Mouse (Mus musculus): ENCODE data around the gene Ptprk. TPM values are rescaled to one million over a fixed set of nuclear protein-coding genes. Genes with fewer than 3 reads are reported as not detected.

Ptprk gene
- polyA plus RNA-seq, 1 experiment from 2014 or later = 22.3 TPM

DNA sequence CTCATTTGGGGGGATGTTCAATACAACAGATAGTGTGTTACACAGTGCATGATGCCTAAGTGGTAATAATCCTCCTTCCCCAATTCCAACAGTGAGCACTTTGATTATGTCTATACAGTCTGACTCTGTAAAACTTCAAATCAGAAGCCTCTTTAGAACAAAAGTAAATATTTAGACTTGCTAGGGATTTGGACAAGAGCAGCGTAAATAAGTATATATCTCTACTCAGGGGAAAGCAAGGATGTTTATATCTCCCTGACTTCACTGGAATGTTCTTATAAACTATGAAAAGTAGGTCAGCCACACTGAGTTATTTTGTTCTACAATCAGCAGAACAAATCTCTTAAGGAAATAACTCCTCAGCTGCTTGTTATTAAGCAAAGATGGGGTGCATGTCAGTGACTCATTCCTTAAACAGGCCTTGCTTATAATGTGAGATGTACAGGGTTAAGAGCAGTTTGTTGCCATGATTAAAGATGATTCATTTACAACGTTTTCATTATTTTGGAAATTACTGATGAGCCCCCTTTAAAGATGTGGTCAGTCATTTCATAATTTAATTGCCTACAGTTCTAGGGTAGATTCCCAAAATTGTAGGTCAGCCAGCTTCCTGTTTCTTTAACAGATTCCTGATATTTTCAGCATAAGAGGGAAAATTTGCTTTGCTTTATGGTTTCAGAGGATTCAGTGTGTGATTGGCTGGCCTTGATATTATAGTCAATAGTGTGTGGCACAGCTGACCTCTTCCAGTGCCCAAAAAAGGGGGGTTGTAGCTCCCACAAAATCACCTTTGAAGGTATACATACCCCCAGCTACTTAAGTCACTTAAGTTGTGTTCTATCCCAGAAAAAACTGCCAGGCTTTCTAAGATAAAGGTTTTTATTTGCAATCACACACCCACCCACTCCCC, 321.2 kb downstream of the Ptprk start:
- no peaks in the 10 kb centered on the region for H3K36me3 ChIP-seq
- WGBS = 80% methylated on average over 2 of the region's 2 CpGs
- no peaks in the 10 kb centered on the region for H3K4me1 ChIP-seq
- ATAC-seq (ENCODE audit: low FRiP score, low read depth) = no peak
- H3K9me3 ChIP-seq = no peaks in the 10 kb centered on the region
- no peak overlapping the region for H3K27ac ChIP-seq (replicated peaks)
- no peak overlapping the region for H3K4me2 ChIP-seq (replicated peaks)
- H3K27me3 ChIP-seq = no peaks in the 10 kb centered on the region
- no peak overlapping the region for H3K9ac ChIP-seq (replicated peaks)
- H3K4me3 ChIP-seq = no peak overlapping the region

- H3K27me3 ChIP-seq = no peaks in the 10 kb centered on the region
- no peak overlapping the region for H3K4me3 ChIP-seq
- WGBS = 87% methylated on average over 1 of the region's 1 CpGs
- ATAC-seq (ENCODE audit: low FRiP score, low read depth) = no peak
- no peaks in the 10 kb centered on the region for H3K4me1 ChIP-seq
- no peak overlapping the region for H3K27ac ChIP-seq (replicated peaks)
- H3K9ac ChIP-seq (replicated peaks) = no peak overlapping the region
- H3K4me2 ChIP-seq (replicated peaks) = no peak overlapping the region
- H3K36me3 ChIP-seq = no peaks in the 10 kb centered on the region
- no peaks in the 10 kb centered on the region for H3K9me3 ChIP-seq
Observed at GRCm38 (mm10) chr10:28396520-28396915, 321.9 kb downstream of the Ptprk start.

DNA sequence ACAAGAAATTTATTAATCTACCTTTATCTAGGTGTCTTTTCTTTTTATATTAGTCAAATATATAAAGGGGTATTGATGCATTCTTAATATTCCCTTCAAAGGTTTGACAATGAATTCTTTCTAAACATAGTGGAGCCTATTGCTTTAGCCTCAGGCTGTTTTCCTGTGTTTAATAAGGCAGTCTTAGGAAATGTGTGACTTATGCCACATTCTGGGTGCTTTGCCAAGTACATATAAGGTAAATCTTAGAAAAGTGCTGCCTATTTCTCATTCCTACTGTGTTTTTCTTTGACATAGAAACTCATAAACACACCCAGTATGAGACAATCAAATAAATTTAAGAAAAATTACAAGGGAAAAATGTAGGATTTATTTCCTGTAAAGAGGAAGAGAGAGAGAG, 327.2 kb downstream of the Ptprk start:
- Histone ChIP-seq H3K4me1 (no peaks in the 10 kb centered on the region), H3K9ac (replicated peaks) (no peak overlapping the region), H3K9me3 (no peaks in the 10 kb centered on the region), H3K36me3 (no peaks in the 10 kb centered on the region), H3K4me2 (replicated peaks) (no peak overlapping the region), H3K4me3 (no peak overlapping the region), H3K27me3 (no peaks in the 10 kb centered on the region), H3K27ac (replicated peaks) (no peak overlapping the region)
- ATAC-seq (ENCODE audit: low FRiP score, low read depth) = no peak

DNA sequence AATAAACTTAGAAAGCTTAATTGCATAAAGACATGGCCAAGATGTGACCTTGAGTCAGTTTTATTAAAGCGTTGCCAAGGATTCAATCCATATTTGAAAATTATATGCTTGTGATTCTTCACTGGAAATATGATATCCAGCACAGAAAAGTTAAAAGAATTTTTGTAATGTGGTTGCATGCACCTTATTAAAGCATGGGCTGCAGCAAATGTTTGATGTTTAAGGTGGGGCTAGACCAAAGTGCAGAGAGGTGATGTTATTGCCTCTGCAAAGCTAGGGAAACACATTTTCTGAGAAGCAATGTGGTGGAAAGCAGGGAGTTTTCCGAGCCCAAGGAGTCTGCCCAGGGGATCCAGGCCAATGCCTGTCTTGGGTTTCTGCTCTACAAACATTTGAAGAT, 334.4 kb downstream of the Ptprk start:
- H3K4me2 ChIP-seq (replicated peaks) = no peak overlapping the region
- H3K9ac ChIP-seq (replicated peaks) = no peak overlapping the region
- H3K9me3 ChIP-seq = no peaks in the 10 kb centered on the region
- no peaks in the 10 kb centered on the region for H3K4me1 ChIP-seq
- H3K27ac ChIP-seq (replicated peaks) = no peak overlapping the region
- 81% methylated on average over 2 of the region's 2 CpGs for WGBS
- no peak for ATAC-seq (ENCODE audit: low FRiP score, low read depth)
- no peaks in the 10 kb centered on the region for H3K36me3 ChIP-seq
- H3K4me3 ChIP-seq = no peak overlapping the region
- H3K27me3 ChIP-seq = no peaks in the 10 kb centered on the region

DNA sequence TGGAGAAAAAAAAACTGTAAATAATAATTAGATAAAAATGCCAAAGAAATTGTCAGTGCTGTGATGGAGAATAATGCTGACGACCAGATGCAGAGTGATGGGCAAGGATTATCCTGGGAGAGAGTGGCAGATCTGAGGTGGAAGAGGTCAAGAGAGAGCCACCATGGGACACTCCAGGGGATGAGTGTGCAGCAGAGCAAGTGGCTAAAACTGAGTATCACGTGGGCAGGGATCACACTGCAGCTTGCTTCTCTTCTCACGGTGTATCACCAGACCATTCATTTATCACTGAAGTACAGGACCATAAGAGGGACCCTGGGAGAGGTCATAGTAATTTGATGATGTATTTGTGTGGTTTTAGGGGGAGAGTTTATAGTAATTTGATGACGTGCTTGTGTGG, 340.2 kb downstream of the Ptprk start:
- ATAC-seq (ENCODE audit: low FRiP score, low read depth) = peak; percentile 49; the same call in 1 of the 2 replicates
- Histone ChIP-seq H3K4me3 (no peak overlapping the region), H3K9me3 (no peaks in the 10 kb centered on the region), H3K36me3 (no peaks in the 10 kb centered on the region), H3K4me2 (replicated peaks) (no peak overlapping the region), H3K4me1 (no peaks in the 10 kb centered on the region), H3K9ac (replicated peaks) (no peak overlapping the region), H3K27ac (replicated peaks) (no peak overlapping the region), H3K27me3 (no peaks in the 10 kb centered on the region)
- 47% methylated on average over 4 of the region's 4 CpGs for WGBS

GRCm38 (mm10) chr10:28422622-28423021, 348.0 kb downstream of the Ptprk start:
- H3K9me3 ChIP-seq = no peaks in the 10 kb centered on the region
- no peak for ATAC-seq (ENCODE audit: low FRiP score, low read depth)

GRCm38 (mm10) chr10:28425371-28425770, 350.8 kb downstream of the Ptprk start:
- Histone ChIP-seq H3K9ac (replicated peaks) (no peak overlapping the region), H3K4me3 (no peak overlapping the region), H3K4me2 (replicated peaks) (no peak overlapping the region), H3K4me1 (0 out of 2 replicates have a peak, but pooled peaks cover 4% of the 10 kb centered on the region), H3K27me3 (no peaks in the 10 kb centered on the region), H3K27ac (replicated peaks) (no peak overlapping the region), H3K36me3 (no peaks in the 10 kb centered on the region), H3K9me3 (no peaks in the 10 kb centered on the region)
- no peak for ATAC-seq (ENCODE audit: low FRiP score, low read depth)

More at GRCm38 (mm10) chr10:28422622-28423021, 348.0 kb downstream of the Ptprk start:
- Histone ChIP-seq H3K27ac (replicated peaks) (no peak overlapping the region), H3K4me2 (replicated peaks) (no peak overlapping the region), H3K9ac (replicated peaks) (no peak overlapping the region), H3K27me3 (no peaks in the 10 kb centered on the region), H3K4me1 (0 out of 2 replicates have a peak, but pooled peaks cover 4% of the 10 kb centered on the region), H3K36me3 (no peaks in the 10 kb centered on the region), H3K4me3 (no peak overlapping the region)
- 46% methylated on average over 3 of the region's 3 CpGs for WGBS

- 94% methylated on average over 1 of the region's 1 CpGs for WGBS
- ATAC-seq (ENCODE audit: low FRiP score, low read depth) = no peak
Observed at GRCm38 (mm10) chr10:28436084-28436483, 361.5 kb downstream of the Ptprk start.

GRCm38 (mm10) chr10:28449853-28450252, 375.2 kb downstream of the Ptprk start:
- H3K9me3 ChIP-seq = no peaks in the 10 kb centered on the region
- H3K27ac ChIP-seq (replicated peaks) = no peak overlapping the region
- no peak for ATAC-seq (ENCODE audit: low FRiP score, low read depth)
- no peak overlapping the region for H3K9ac ChIP-seq (replicated peaks)
- H3K27me3 ChIP-seq = no peaks in the 10 kb centered on the region
- WGBS = 81% methylated on average over 4 of the region's 4 CpGs
- no peaks in the 10 kb centered on the region for H3K4me1 ChIP-seq
- H3K4me3 ChIP-seq = no peak overlapping the region
- no peak overlapping the region for H3K4me2 ChIP-seq (replicated peaks)
- H3K36me3 ChIP-seq = no peaks in the 10 kb centered on the region

More at GRCm38 (mm10) chr10:28436084-28436483, 361.5 kb downstream of the Ptprk start:
- Histone ChIP-seq H3K4me1 (no peaks in the 10 kb centered on the region), H3K36me3 (no peaks in the 10 kb centered on the region), H3K9ac (replicated peaks) (no peak overlapping the region), H3K27ac (replicated peaks) (no peak overlapping the region), H3K4me2 (replicated peaks) (no peak overlapping the region), H3K27me3 (no peaks in the 10 kb centered on the region), H3K4me3 (no peak overlapping the region), H3K9me3 (no peaks in the 10 kb centered on the region)

DNA sequence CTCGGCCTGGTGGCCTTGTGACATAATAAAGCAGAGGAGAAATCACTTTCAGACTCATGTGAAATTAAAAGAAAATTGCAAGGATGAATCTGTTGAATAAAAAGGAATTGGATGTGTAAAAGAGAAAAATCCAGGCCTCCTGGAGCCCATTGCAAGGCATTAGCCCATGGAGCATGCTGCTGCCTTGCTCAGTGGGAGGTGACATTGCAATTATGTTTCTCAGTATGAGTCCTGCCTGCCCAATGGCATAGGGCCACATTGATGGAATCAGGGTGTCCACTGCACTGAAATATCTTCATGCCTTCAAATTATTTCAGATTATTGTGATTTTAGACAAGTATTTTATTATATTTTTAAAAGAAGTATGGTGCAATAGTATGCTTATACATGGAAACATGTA, 376.0 kb downstream of the Ptprk start:
- ATAC-seq (ENCODE audit: low FRiP score, low read depth) = peak; percentile 27; the same call in 1 of the 2 replicates
- 38% methylated on average over 1 of the region's 1 CpGs for WGBS

DNA sequence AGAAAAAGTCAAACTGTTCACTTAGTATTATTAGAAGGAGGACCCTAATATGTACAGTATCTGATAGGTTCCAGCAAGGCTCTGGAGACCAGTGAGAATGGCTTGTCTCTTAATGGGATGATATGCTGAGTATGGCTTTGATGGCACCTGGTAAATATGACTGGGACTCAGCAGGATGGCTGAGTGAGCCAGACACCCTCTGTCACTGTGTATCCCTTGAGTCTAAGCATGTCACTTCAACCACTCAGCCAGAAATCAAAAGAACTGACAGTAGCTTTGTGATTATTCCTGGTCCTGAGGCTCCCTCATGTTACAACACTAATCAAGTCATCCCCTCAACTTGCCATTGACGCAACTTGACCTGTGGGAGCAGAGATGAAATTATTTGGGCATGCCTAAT, 383.4 kb downstream of the Ptprk start:
- WGBS = 45% methylated on average over 1 of the region's 1 CpGs
- peak; percentile 60; the same call in 1 of the 2 replicates for ATAC-seq (ENCODE audit: low FRiP score, low read depth)

More for the DNA sequence above, 376.0 kb downstream of the Ptprk start:
- no peak overlapping the region for H3K4me2 ChIP-seq (replicated peaks)
- H3K27me3 ChIP-seq = no peaks in the 10 kb centered on the region
- H3K4me1 ChIP-seq = no peaks in the 10 kb centered on the region
- no peaks in the 10 kb centered on the region for H3K36me3 ChIP-seq
- H3K9me3 ChIP-seq = no peaks in the 10 kb centered on the region
- no peak overlapping the region for H3K9ac ChIP-seq (replicated peaks)
- no peak overlapping the region for H3K4me3 ChIP-seq
- no peak overlapping the region for H3K27ac ChIP-seq (replicated peaks)

GRCm38 (mm10) chr10:28459963-28460362, 385.3 kb downstream of the Ptprk start:
- H3K9ac ChIP-seq (replicated peaks) = no peak overlapping the region
- no peak overlapping the region for H3K27ac ChIP-seq (replicated peaks)
- no peaks in the 10 kb centered on the region for H3K9me3 ChIP-seq
- H3K4me1 ChIP-seq = no peaks in the 10 kb centered on the region
- no peaks in the 10 kb centered on the region for H3K36me3 ChIP-seq
- 63% methylated on average over 1 of the region's 1 CpGs for WGBS
- no peaks in the 10 kb centered on the region for H3K27me3 ChIP-seq
- H3K4me2 ChIP-seq (replicated peaks) = no peak overlapping the region
- H3K4me3 ChIP-seq = no peak overlapping the region
- ATAC-seq (ENCODE audit: low FRiP score, low read depth) = no peak

More for the DNA sequence above, 383.4 kb downstream of the Ptprk start:
- Histone ChIP-seq H3K27ac (replicated peaks) (no peak overlapping the region), H3K4me3 (no peak overlapping the region), H3K27me3 (no peaks in the 10 kb centered on the region), H3K9ac (replicated peaks) (no peak overlapping the region), H3K4me2 (replicated peaks) (no peak overlapping the region), H3K9me3 (no peaks in the 10 kb centered on the region), H3K36me3 (no peaks in the 10 kb centered on the region), H3K4me1 (no peaks in the 10 kb centered on the region)

All from midbrain, embryonic 12.5 days (tissue).